Mouse (Mus musculus) C2C12 (cell line): Measurements from ENCODE around the gene Prdx5. TPM values are rescaled to one million over a fixed set of nuclear protein-coding genes. Genes with fewer than 3 reads are reported as not detected.

Source experiments
- H3K27me3 ChIP-seq: one replicate; pipeline ENCODE4 v1.6.1; 2011; ENCODE audit not compliant: control insufficient read depth, insufficient read depth, insufficient read length
- H3K36me3 ChIP-seq: one replicate; pipeline ENCODE4 v1.6.1; 2011; ENCODE audit not compliant: control insufficient read depth, insufficient read depth
- H3K4me3 ChIP-seq: one replicate; pipeline ENCODE4 v1.5.1; 2011; ENCODE audit warnings: mild to moderate bottlenecking, control low read depth; ENCODE audit not compliant: poor library complexity, insufficient read depth, severe bottlenecking
- H3K79me2 ChIP-seq: one replicate; pipeline ENCODE4 v1.6.1; 2011; ENCODE audit not compliant: control insufficient read depth, insufficient read depth
- H3K79me3 ChIP-seq: one replicate; pipeline ENCODE4 v1.6.1; 2011; ENCODE audit warnings: low read depth, control low read depth
- H3ac ChIP-seq: one replicate; pipeline ENCODE3; 2011; ENCODE audit warnings: low read depth; ENCODE audit not compliant: control insufficient read depth, insufficient read length
- CEBPB ChIP-seq: IDR thresholded peaks from one replicate; pipeline ENCODE4 v1.6.1; 2011; ENCODE audit warnings: low read depth, mild to moderate bottlenecking, control low read depth, moderate library complexity
- CTCF ChIP-seq: IDR thresholded peaks from one replicate; pipeline ENCODE4 v1.5.1; 2011; ENCODE audit not compliant: control insufficient read depth, insufficient read depth, insufficient read length
- FOSL1 ChIP-seq: IDR thresholded peaks from one replicate; pipeline ENCODE4 v1.8.0; 2011; ENCODE audit warnings: mild to moderate bottlenecking, low read length; ENCODE audit not compliant: poor library complexity, insufficient read depth, severe bottlenecking
- MAX ChIP-seq: IDR thresholded peaks from one replicate; pipeline ENCODE4 v1.6.1; 2011; ENCODE audit warnings: mild to moderate bottlenecking, control low read depth
- MYOD1 ChIP-seq: IDR thresholded peaks from one replicate; pipeline ENCODE4 v1.6.1; 2011; ENCODE audit warnings: low read depth; ENCODE audit not compliant: control insufficient read depth, insufficient read length
- MYOG ChIP-seq: IDR thresholded peaks from one replicate; pipeline ENCODE4 v1.6.1; 2011; ENCODE audit not compliant: control insufficient read depth, insufficient read length; ENCODE audit errors: extremely low read depth
- USF1 ChIP-seq: IDR thresholded peaks from one replicate; pipeline ENCODE4 v1.6.1; 2011; ENCODE audit warnings: low read depth, mild to moderate bottlenecking, control low read depth, moderate library complexity
- polyA plus RNA-seq: library from polyadenylated mRNA; unstranded; fragments of >200 nt; fragmentation: generic; extraction: Trizol; gene quantifications from one replicate; pipeline ENCODE4 v1.2.1, GENCODE M21; 2012; ENCODE audit warnings: missing spikeins

Prdx5 gene
- polyA plus RNA-seq, 1 experiment, result 270 TPM

DNA sequence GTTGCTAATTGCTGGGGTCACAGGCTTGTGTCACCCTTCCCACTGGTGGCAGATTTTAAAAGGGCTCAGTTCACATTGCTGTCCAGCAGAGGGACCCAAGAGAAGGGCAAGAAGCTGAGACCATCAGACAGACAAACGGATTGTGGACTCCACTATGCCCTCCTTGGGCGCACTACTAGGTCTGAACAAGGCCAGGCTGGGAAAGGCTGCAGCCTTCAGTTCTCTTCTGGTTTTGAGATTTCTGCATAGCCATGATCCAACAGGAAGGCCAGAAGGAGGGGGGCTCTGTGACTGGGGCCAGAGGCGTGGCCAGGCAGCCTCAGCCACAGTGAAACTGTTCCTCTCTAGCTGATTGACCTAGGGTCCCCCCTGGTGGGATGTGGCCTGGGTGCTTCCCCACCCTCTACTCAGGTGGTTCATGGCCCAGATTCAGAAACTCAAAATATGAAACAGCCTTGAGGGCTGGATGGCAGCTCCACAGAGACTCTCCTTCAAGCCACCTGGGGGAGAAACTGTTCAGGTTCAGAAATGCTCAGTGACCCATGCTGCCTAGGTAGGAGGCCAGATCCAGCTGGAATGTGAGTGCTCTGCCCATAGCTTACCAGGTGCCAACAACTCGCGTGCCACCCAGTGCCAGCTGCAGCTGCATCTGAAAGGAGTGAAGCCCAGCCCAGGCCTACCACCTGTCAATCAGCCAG lies 38.2 kb downstream of the Prdx5 start:
- Histone ChIP-seq H3K79me2 (no peaks in the 10 kb centered on the region), H3K27me3 (no peaks in the 10 kb centered on the region), H3ac (no peak overlapping the region), H3K79me3 (no peaks in the 10 kb centered on the region), H3K36me3 (no peaks in the 10 kb centered on the region), H3K4me3 (no peak overlapping the region)
- TF ChIP-seq CTCF (peak; percentile 27), MYOD1 (no peak)

DNA sequence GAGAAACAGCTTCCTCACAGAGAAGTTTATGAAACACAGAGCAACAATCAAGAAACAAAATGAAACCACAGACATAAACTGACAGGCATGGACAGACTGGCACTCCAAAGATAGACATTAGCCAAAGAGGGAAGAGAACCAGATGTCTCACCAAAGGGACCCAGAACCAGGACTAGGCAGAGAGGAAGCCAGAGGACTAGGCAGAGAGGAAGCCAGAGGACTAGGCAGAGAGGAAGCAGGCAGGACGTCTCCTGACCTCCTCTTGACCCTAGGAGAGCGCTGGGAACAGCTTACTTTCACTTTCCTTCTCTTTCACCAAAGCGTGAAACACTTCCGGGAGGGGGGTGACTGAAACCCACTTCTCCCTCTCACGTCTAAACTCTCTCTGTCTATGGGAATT lies 40.6 kb downstream of the Prdx5 start:
- no peak overlapping the region for H3K4me3 ChIP-seq
- H3ac ChIP-seq, result no peak overlapping the region
- H3K79me3 ChIP-seq, result no peaks in the 10 kb centered on the region

DNA sequence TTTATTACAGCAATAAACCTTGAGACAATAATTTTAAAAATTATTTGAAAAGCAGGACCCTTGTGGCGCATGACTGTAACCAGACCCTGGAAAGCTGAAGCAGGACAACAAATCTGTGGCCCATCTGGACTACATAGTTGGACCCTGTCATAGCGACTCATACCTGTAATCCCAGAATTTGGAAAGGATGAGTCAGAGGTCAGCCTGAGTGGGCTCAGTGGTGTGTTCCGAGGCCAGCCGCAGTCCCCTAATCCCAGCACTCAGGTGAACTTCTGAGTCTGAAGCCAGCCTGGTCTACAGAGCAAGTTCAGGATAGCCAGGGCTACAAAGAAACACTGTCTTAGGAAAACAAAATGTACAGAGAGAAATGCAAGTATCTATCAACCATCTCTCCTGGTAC lies 48.5 kb downstream of the Prdx5 start:
- Histone ChIP-seq H3ac (no peak overlapping the region), H3K4me3 (no peak overlapping the region), H3K79me3 (no peaks in the 10 kb centered on the region), H3K36me3 (no peaks in the 10 kb centered on the region), H3K79me2 (no peaks in the 10 kb centered on the region), H3K27me3 (no peaks in the 10 kb centered on the region)
- TF ChIP-seq MYOD1 (no peak), MYOG (no peak), CEBPB (no peak), MAX (no peak), FOSL1 (no peak), CTCF (no peak), USF1 (no peak)

More for the DNA sequence above, 40.6 kb downstream of the Prdx5 start:
- Histone ChIP-seq H3K36me3 (no peaks in the 10 kb centered on the region), H3K27me3 (no peaks in the 10 kb centered on the region), H3K79me2 (no peaks in the 10 kb centered on the region)
- TF ChIP-seq CTCF (no peak), USF1 (no peak), FOSL1 (no peak), MYOG (no peak), MYOD1 (no peak), CEBPB (no peak)

DNA sequence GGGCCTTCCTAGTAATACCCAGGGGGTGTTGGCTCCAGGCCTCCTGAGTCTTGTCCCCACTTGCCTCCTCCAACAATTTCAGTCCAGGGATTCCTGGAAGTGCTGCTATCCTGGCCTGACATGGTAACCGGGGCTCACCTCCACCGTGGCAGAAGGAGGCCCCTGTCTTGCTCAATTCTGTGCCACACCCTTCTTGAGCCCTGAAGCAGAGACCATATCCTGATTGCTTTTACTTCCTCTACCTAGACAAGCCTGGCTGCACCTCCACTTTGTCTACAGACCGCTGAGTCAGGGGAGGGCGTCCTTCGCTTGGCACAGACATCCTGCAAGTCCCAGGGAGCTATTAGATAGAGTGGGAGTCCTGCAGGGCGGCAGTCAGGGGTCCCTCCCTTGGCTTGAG lies 49.2 kb downstream of the Prdx5 start:
- Histone ChIP-seq H3ac (no peak overlapping the region), H3K79me2 (no peaks in the 10 kb centered on the region), H3K4me3 (no peak overlapping the region), H3K27me3 (no peaks in the 10 kb centered on the region), H3K79me3 (no peaks in the 10 kb centered on the region), H3K36me3 (no peaks in the 10 kb centered on the region)
- no peak for TF ChIP-seq FOSL1
- no peak for TF ChIP-seq MYOG
- TF ChIP-seq USF1, result no peak
- TF ChIP-seq MAX, result no peak
- TF ChIP-seq MYOD1, result no peak
- TF ChIP-seq CEBPB, result no peak
- no peak for TF ChIP-seq CTCF

DNA sequence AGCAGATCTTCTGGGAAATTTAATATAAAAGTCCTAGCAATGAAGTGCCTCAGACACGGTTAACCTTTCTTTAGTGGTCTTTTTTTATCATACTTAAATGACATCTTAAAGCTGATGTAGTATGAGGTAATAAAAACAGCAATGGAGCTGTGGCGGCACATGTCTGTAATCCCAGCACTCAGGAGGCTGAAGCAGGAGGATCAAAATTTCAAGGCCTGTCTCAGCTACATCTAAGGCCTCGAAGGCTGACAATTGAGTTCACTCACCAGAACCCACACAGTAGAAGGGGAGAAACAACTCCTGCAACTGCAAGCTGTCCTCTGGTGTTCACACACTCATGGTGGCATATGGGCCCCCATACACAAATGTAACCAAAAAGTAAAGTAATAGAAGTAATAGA lies 49.9 kb downstream of the Prdx5 start:
- TF ChIP-seq MYOD1 (no peak), MAX (no peak), CTCF (no peak), FOSL1 (no peak), CEBPB (no peak), USF1 (no peak), MYOG (no peak)
- no peak overlapping the region for H3K4me3 ChIP-seq
- H3K79me3 ChIP-seq, result no peaks in the 10 kb centered on the region
- no peak overlapping the region for H3ac ChIP-seq
- H3K36me3 ChIP-seq, result no peaks in the 10 kb centered on the region
- no peaks in the 10 kb centered on the region for H3K79me2 ChIP-seq
- H3K27me3 ChIP-seq, result no peaks in the 10 kb centered on the region

DNA sequence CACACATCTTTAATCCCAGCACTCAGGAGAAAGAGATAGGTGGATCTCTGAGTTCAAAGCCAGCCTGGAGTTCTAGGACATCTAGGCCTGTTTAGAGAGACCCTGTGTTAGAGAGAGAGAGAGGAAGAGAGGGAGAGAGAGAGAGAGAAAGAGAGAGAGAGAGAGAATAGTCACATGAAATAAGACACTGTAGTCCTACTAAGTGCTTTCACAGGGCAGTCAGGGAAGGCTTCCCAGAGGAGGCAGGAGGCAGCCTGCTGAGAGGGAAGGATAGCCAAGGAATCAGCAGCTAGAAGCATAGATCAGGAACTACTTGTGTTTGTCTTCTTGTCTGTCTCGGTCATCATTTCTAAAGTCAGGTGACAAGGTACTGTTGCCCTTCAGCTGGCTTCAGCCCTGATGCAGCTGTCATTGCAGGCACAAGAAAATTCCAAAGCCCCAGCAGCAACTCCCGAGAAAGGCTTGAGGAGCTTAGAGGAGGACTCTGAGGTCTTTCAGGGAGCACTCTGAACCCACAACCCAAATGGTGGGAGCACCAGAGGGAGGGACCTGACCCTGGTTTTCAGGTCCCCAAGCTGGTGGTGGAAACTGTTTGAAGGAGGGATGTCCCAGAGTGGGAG lies 50.8 kb downstream of the Prdx5 start:
- Histone ChIP-seq H3K79me2 (no peaks in the 10 kb centered on the region), H3ac (no peak overlapping the region), H3K27me3 (no peaks in the 10 kb centered on the region), H3K79me3 (no peaks in the 10 kb centered on the region), H3K4me3 (no peak overlapping the region), H3K36me3 (no peaks in the 10 kb centered on the region)
- TF ChIP-seq FOSL1 (no peak), CTCF (no peak), MAX (no peak), MYOD1 (no peak), MYOG (no peak), CEBPB (no peak), USF1 (no peak)
